Mouse (Mus musculus): Measurements from ENCODE around the gene Zfp770.

GRCm38 (mm10) chr2:114177802-114178733 is 23.2 kb downstream of the Zfp770 start:
- TF ChIP-seq POLR2A (IDR thresholded peaks at IDR 0.05; ENCODE audit: borderline replicate concordance, low read depth, low read length) (no peak), CTCF (IDR thresholded peaks at IDR 0.05; ENCODE audit: low read depth, low read length) (no peak)

All from bone marrow macrophage, adult 2 months (primary cell).